Mouse (Mus musculus) forebrain, embryonic 11.5 days (tissue): ENCODE measurements at regions not wholly inside any gene's neighbourhood (a gene's known extent, or its start where the extent isn't known, plus 50 kb on each side); places are given as distances from the start of the nearest gene placed in this dataset.

Experiments
- ATAC-seq: fragments of 200-750 bp; cut with Nextera tagmentation; replicated peaks from 2 replicates; pipeline ENCODE4 v1.8.0; 2017; ENCODE audit warnings: moderate TSS enrichment; ENCODE audit not compliant: low FRiP score
- DNase-seq: peaks from one replicate; pipeline ENCODE4 v3.0.0-alpha.2; 2017; ENCODE audit warnings: low spot score
- H3K27ac ChIP-seq: fragments of 300-500 bp; sonication (generic); 2 replicates; pipeline ENCODE4 v1.5.1; 2014; ENCODE audit warnings: low read depth, low read length
- H3K27me3 ChIP-seq: fragments of 300-500 bp; sonication (generic); 2 replicates; pipeline ENCODE4 v1.6.1; 2014; ENCODE audit warnings: mild to moderate bottlenecking, low read length, mixed read lengths; ENCODE audit not compliant: control insufficient read depth, insufficient read depth
- H3K36me3 ChIP-seq: fragments of 300-500 bp; sonication (generic); 2 replicates; pipeline ENCODE4 v1.6.1; 2014; ENCODE audit warnings: mild to moderate bottlenecking, low read length, moderate library complexity, mixed read lengths; ENCODE audit not compliant: control insufficient read depth, insufficient read depth
- H3K4me1 ChIP-seq: fragments of 300-500 bp; sonication (generic); replicated peaks from 2 replicates; pipeline ENCODE4 v1.6.1; 2014; ENCODE audit warnings: low read length, mixed read lengths; ENCODE audit not compliant: control insufficient read depth, insufficient read depth
- H3K4me2 ChIP-seq: fragments of 300-500 bp; sonication (generic); 2 replicates; pipeline ENCODE4 v1.6.1; 2014; ENCODE audit warnings: low read depth, mild to moderate bottlenecking, low read length, moderate library complexity, mixed read lengths; ENCODE audit not compliant: severe bottlenecking
- H3K4me3 ChIP-seq: fragments of 300-500 bp; sonication (generic); 2 replicates; pipeline ENCODE4 v1.5.1; 2014; ENCODE audit warnings: low read depth, low read length
- H3K9ac ChIP-seq: fragments of 300-500 bp; sonication (generic); 2 replicates; pipeline ENCODE4 v1.6.1; 2014; ENCODE audit warnings: low read length
- H3K9me3 ChIP-seq: fragments of 300-500 bp; sonication (generic); 2 replicates; pipeline ENCODE4 v1.6.1; 2016; ENCODE audit warnings: low read length, mixed read lengths; ENCODE audit not compliant: control insufficient read depth
- WGBS: fragments of 180-500 bp; shearing (Covaris S2); extraction: QIAGEN DNeasy Blood & Tissue Kit; methylation state at CpG from one replicate; pipeline ENCODE4 v1.1.7; 2014; 5-methylcytosine and 5-hydroxymethylcytosine counted together

- 83% methylated on average over 5 of the region's 5 CpGs for WGBS
- Histone ChIP-seq H3K4me1 (peaks cover 2% of the 10 kb centered on the region; the same call in 1 of the 2 replicates), H3K9me3 (no peaks in the 10 kb centered on the region), H3K36me3 (no peaks in the 10 kb centered on the region), H3K27me3 (no peaks in the 10 kb centered on the region), H3K27ac (no peak overlapping the region), H3K4me3 (no peak overlapping the region), H3K9ac (no peak overlapping the region), H3K4me2 (no peak overlapping the region)
- ATAC-seq: no peak
- DNase-seq: no peak
Measured at GRCm38 (mm10) chr2:21035884-21036648, 67.4 kb upstream of the Arhgap21 start.

DNA sequence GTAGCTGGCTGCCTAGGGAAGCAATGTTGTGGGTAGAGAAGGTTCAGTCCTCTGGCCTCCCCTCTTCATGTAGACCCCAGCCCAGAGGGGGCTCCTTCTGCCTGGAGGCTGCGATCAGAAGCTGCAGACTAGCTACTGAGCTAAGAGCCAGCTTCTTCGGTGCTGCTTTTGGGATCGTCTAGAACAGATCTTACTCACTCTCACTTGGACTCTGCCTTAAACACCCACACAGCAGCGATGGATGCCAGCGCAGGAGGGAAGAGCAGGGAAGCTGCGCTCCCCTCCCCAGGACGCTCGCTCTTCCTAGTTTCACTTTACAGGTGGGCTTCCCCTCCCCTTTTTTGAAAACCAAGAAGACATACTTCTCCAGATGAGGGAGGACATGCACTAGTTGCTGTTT, 66.0 kb upstream of the Arhgap21 start:
- Histone ChIP-seq H3K4me2 (no peak overlapping the region), H3K36me3 (no peaks in the 10 kb centered on the region), H3K27ac (no peak overlapping the region), H3K27me3 (no peaks in the 10 kb centered on the region), H3K4me3 (no peak overlapping the region), H3K4me1 (peaks cover 2% of the 10 kb centered on the region; the same call in 1 of the 2 replicates), H3K9ac (no peak overlapping the region), H3K9me3 (no peaks in the 10 kb centered on the region)
- DNase-seq: no peak
- 46% methylated on average over 8 of the region's 8 CpGs for WGBS
- ATAC-seq: no peak

DNA sequence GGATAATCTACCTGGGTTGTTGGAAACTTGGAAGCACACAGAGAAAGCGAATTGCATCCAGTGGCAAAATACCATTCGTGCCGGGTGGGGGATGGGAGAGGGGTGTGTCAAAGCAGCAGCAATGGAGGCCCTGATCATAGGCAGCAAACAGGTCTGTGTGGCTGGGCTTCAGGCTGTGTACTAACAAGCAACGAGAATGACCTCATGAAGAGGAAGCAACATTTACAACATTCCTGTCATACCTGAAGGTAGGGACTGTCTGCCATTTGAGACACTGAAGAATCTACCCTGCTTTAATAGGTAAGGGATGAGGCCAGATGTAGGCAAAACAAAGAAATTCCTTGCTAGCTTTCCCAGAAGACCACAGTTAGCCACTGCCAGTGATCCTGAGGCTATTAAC, 62.0 kb upstream of the Arhgap21 start:
- Histone ChIP-seq H3K27ac (no peak overlapping the region), H3K4me3 (no peak overlapping the region), H3K4me2 (no peak overlapping the region), H3K9ac (no peak overlapping the region), H3K4me1 (no peaks in the 10 kb centered on the region), H3K9me3 (no peaks in the 10 kb centered on the region), H3K27me3 (no peaks in the 10 kb centered on the region), H3K36me3 (no peaks in the 10 kb centered on the region)
- ATAC-seq (no peak), DNase-seq (peak; percentile 28)
- 68% methylated on average over 4 of the region's 4 CpGs for WGBS

GRCm38 (mm10) chr2:21029391-21030010, 60.8 kb upstream of the Arhgap21 start:
- H3K27ac ChIP-seq: no peak overlapping the region
- no peak for ATAC-seq

GRCm38 (mm10) chr2:21028605-21029004, 59.9 kb upstream of the Arhgap21 start:
- no peak overlapping the region for H3K27ac ChIP-seq
- H3K4me1 ChIP-seq: no peaks in the 10 kb centered on the region
- no peak for DNase-seq
- H3K9ac ChIP-seq: no peak overlapping the region
- no peak overlapping the region for H3K4me3 ChIP-seq
- H3K9me3 ChIP-seq: no peaks in the 10 kb centered on the region
- H3K36me3 ChIP-seq: no peaks in the 10 kb centered on the region
- no peaks in the 10 kb centered on the region for H3K27me3 ChIP-seq
- no peak for ATAC-seq
- H3K4me2 ChIP-seq: no peak overlapping the region
- 40% methylated on average over 2 of the region's 2 CpGs for whole genome bisulfite sequencing

More at GRCm38 (mm10) chr2:21029391-21030010, 60.8 kb upstream of the Arhgap21 start:
- WGBS: 82% methylated on average over 5 of the region's 5 CpGs
- H3K36me3 ChIP-seq: no peaks in the 10 kb centered on the region
- H3K4me3 ChIP-seq: no peak overlapping the region
- no peaks in the 10 kb centered on the region for H3K9me3 ChIP-seq
- H3K4me2 ChIP-seq: no peak overlapping the region
- no peaks in the 10 kb centered on the region for H3K27me3 ChIP-seq
- H3K4me1 ChIP-seq: no peaks in the 10 kb centered on the region
- DNase-seq: peak; percentile 20
- H3K9ac ChIP-seq: no peak overlapping the region

DNA sequence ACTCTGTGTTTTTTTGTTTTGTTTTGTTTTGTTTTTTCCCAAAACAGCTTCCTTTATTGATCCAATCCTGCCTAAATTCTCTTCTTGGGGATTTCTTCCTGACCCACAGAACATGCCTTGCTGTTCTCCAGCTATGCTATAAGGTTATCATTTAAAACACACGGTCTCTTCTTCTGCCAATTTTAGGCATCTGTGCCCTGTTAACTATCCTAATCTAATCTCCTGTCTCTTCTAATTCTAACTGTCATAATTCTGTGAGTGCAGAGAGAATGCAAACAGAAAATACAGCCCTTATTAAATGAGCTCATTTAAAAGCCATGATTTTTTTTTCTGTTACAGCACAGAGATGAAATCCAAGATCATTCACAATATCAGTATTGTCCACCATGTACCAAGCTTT, 49.9 kb upstream of the Arhgap21 start:
- ATAC-seq: no peak
- Histone ChIP-seq H3K27ac (no peak overlapping the region), H3K4me1 (no peaks in the 10 kb centered on the region), H3K27me3 (no peaks in the 10 kb centered on the region), H3K9me3 (no peaks in the 10 kb centered on the region), H3K4me3 (no peak overlapping the region), H3K9ac (no peak overlapping the region), H3K36me3 (no peaks in the 10 kb centered on the region), H3K4me2 (no peak overlapping the region)
- WGBS: 82% methylated on average over 1 of the region's 1 CpGs
- DNase-seq: no peak
